Mouse (Mus musculus): ENCODE measurements around the gene Zfp972. TPM values are rescaled to one million over a fixed set of nuclear protein-coding genes. Genes with fewer than 3 reads are reported as not detected.

The Zfp972 gene
- polyA plus RNA-seq, 1 experiment from 2014 or later = not detected

Other genes starting within 250 kb of the Zfp972 start
- gene Gm14322, start 166.3 kb downstream of the Zfp972 start, polyA plus RNA-seq (2014; fragmentation: Nextera tagmentation; extraction: Ambion mirVana) = 5.7 and 6.7 TPM in 2 replicates
- gene Gm14325, start 85.3 kb downstream of the Zfp972 start, polyA plus RNA-seq (2014; fragmentation: Nextera tagmentation; extraction: Ambion mirVana) = 32.1 and 34.5 TPM in 2 replicates
- 1.8 and 2.6 TPM in 2 replicates for gene Gm14327, start 28.5 kb downstream of the Zfp972 start, polyA plus RNA-seq (2014; fragmentation: Nextera tagmentation; extraction: Ambion mirVana)
- 15.4 and 20.3 TPM in 2 replicates for gene Gm14326, start 31.7 kb upstream of the Zfp972 start, polyA plus RNA-seq (2014; fragmentation: Nextera tagmentation; extraction: Ambion mirVana)
- 13.6 and 14.0 TPM in 2 replicates for gene Zfp971, start 97.7 kb upstream of the Zfp972 start, polyA plus RNA-seq (2014; fragmentation: Nextera tagmentation; extraction: Ambion mirVana)
- gene Zfp931, start 152.9 kb upstream of the Zfp972 start, polyA plus RNA-seq (2014; fragmentation: Nextera tagmentation; extraction: Ambion mirVana) = 11.6 and 11.7 TPM in 2 replicates
- 11.4 and 14.7 TPM in 2 replicates for gene Phactr3, start 193.4 kb upstream of the Zfp972 start, polyA plus RNA-seq (2014; fragmentation: Nextera tagmentation; extraction: Ambion mirVana)